Mouse (Mus musculus) heart, embryonic 16.5 days (tissue): Measurements from ENCODE around the gene Nog. TPM values are rescaled to one million over a fixed set of nuclear protein-coding genes. Genes with fewer than 3 reads are reported as not detected.

ENCODE experiments used
- ATAC-seq: fragments of 200-750 bp; cut with Nextera tagmentation; replicated peaks from 2 replicates; pipeline ENCODE4 v1.8.0; 2017; ENCODE audit warnings: moderate number of reproducible peaks; ENCODE audit not compliant: insufficient read depth, low FRiP score; ENCODE audit errors: extremely low read depth
- H3K27ac ChIP-seq: fragments of 300-500 bp; sonication (generic); 2 replicates; pipeline ENCODE4 v1.5.1; 2014; ENCODE audit warnings: mild to moderate bottlenecking, low read length, control low read depth, moderate library complexity
- H3K27me3 ChIP-seq: fragments of 300-500 bp; sonication (generic); 2 replicates; pipeline ENCODE4 v1.6.1; 2014; ENCODE audit warnings: low read length, mixed read lengths; ENCODE audit not compliant: control insufficient read depth, insufficient read depth
- H3K36me3 ChIP-seq: fragments of 300-500 bp; sonication (generic); 2 replicates; pipeline ENCODE4 v1.6.1; 2014; ENCODE audit not compliant: control insufficient read depth, insufficient read depth
- H3K4me1 ChIP-seq: fragments of 300-500 bp; sonication (generic); 2 replicates; pipeline ENCODE4 v1.6.1; 2014; ENCODE audit warnings: low read length, mixed read lengths; ENCODE audit not compliant: control insufficient read depth, insufficient read depth
- H3K4me2 ChIP-seq: fragments of 300-500 bp; sonication (generic); 2 replicates; pipeline ENCODE4 v1.6.1; 2014; ENCODE audit warnings: low read depth, mild to moderate bottlenecking, control low read depth, low read length
- H3K4me3 ChIP-seq: fragments of 300-500 bp; sonication (generic); 2 replicates; pipeline ENCODE4 v1.5.1; 2014; ENCODE audit warnings: mild to moderate bottlenecking, control low read depth, low read length
- H3K9ac ChIP-seq: fragments of 300-500 bp; sonication (generic); 2 replicates; pipeline ENCODE4 v1.6.1; 2014; ENCODE audit warnings: low read length, control low read depth
- H3K9me3 ChIP-seq: fragments of 300-500 bp; sonication (generic); replicated peaks from 2 replicates; pipeline ENCODE4 v1.6.1; 2016; ENCODE audit warnings: low read length; ENCODE audit not compliant: control insufficient read depth
- WGBS: fragments of 180-500 bp; shearing (Covaris S2); extraction: QIAGEN DNeasy Blood & Tissue Kit; methylation state at CpG from one replicate; pipeline ENCODE4 v1.1.7; 2014; 5-methylcytosine and 5-hydroxymethylcytosine counted together
- polyA plus RNA-seq: library from polyadenylated mRNA; unstranded; fragments of >200 nt; fragmentation: Nextera tagmentation; extraction: Ambion mirVana; gene quantifications from 2 replicates; pipeline ENCODE4 v1.2.1, GENCODE M21; 2015

Gene Nog
- 0.32 and 0.39 TPM in 2 replicates for polyA plus RNA-seq

GRCm38 (mm10) chr11:89302056-89302815, at the start of gene Nog:
Gene Nog, minus strand, starts transcription at chr11:89302332.
- Histone ChIP-seq H3K4me3 (peak within 1 kb of the TSS; percentile 71), H3K36me3 (no peaks in the 10 kb centered on the region), H3K4me1 (peaks cover 18% of the 10 kb centered on the region), H3K4me2 (peak within 1 kb of the TSS; percentile 91), H3K9ac (peak within 1 kb of the TSS; percentile 71), H3K27ac (peak within 1 kb of the TSS; percentile 5), H3K9me3 (no peaks in the 10 kb centered on the region), H3K27me3 (peaks cover 14% of the 10 kb centered on the region)
- WGBS: under 1% methylated on average over 96 of the region's 97 CpGs
- ATAC-seq: peak; percentile 18; the same call in 1 of the 2 replicates

- Histone ChIP-seq H3K4me1 (no peaks in the 10 kb centered on the region), H3K4me2 (no peak overlapping the region), H3K9me3 (no peaks in the 10 kb centered on the region), H3K9ac (no peak overlapping the region), H3K4me3 (no peak overlapping the region), H3K36me3 (no peaks in the 10 kb centered on the region), H3K27me3 (no peaks in the 10 kb centered on the region), H3K27ac (no peak overlapping the region)
- 33% methylated on average over 12 of the region's 12 CpGs for WGBS
- no peak for ATAC-seq
Observed at GRCm38 (mm10) chr11:89340238-89340637, 38.1 kb upstream of the Nog start.

GRCm38 (mm10) chr11:89339783-89340182, 37.7 kb upstream of the Nog start:
- H3K27ac ChIP-seq: no peak overlapping the region
- H3K36me3 ChIP-seq: no peaks in the 10 kb centered on the region
- H3K9me3 ChIP-seq: no peaks in the 10 kb centered on the region
- H3K4me1 ChIP-seq: no peaks in the 10 kb centered on the region
- ATAC-seq: no peak
- H3K4me2 ChIP-seq: no peak overlapping the region
- H3K9ac ChIP-seq: no peak overlapping the region
- 66% methylated on average over 8 of the region's 8 CpGs for WGBS
- no peaks in the 10 kb centered on the region for H3K27me3 ChIP-seq
- H3K4me3 ChIP-seq: no peak overlapping the region

- no peak for ATAC-seq
- H3K9ac ChIP-seq: no peak overlapping the region
- no peaks in the 10 kb centered on the region for H3K4me1 ChIP-seq
- H3K4me3 ChIP-seq: no peak overlapping the region
- H3K4me2 ChIP-seq: no peak overlapping the region
- H3K27ac ChIP-seq: no peak overlapping the region
- H3K27me3 ChIP-seq: no peaks in the 10 kb centered on the region
- H3K9me3 ChIP-seq: no peaks in the 10 kb centered on the region
- no peaks in the 10 kb centered on the region for H3K36me3 ChIP-seq
Observed at GRCm38 (mm10) chr11:89337910-89338309, 35.8 kb upstream of the Nog start.

GRCm38 (mm10) chr11:89327089-89327881, 25.2 kb upstream of the Nog start:
- no peak for ATAC-seq
- Histone ChIP-seq H3K9ac (no peak overlapping the region), H3K4me3 (no peak overlapping the region)

GRCm38 (mm10) chr11:89321775-89322174, 19.6 kb upstream of the Nog start:
- H3K9ac ChIP-seq: no peak overlapping the region
- no peak overlapping the region for H3K27ac ChIP-seq
- H3K4me3 ChIP-seq: no peak overlapping the region
- H3K36me3 ChIP-seq: no peaks in the 10 kb centered on the region
- no peak for ATAC-seq
- 71% methylated on average over 2 of the region's 2 CpGs for WGBS
- peaks cover 17% of the 10 kb centered on the region for H3K4me1 ChIP-seq
- no peaks in the 10 kb centered on the region for H3K27me3 ChIP-seq
- no peaks in the 10 kb centered on the region for H3K9me3 ChIP-seq
- no peak overlapping the region for H3K4me2 ChIP-seq

More at GRCm38 (mm10) chr11:89327089-89327881, 25.2 kb upstream of the Nog start:
- Histone ChIP-seq H3K27ac (no peak overlapping the region), H3K4me1 (no peaks in the 10 kb centered on the region), H3K27me3 (no peaks in the 10 kb centered on the region), H3K9me3 (no peaks in the 10 kb centered on the region), H3K36me3 (no peaks in the 10 kb centered on the region), H3K4me2 (no peak overlapping the region)
- WGBS: 68% methylated on average over 11 of the region's 11 CpGs

GRCm38 (mm10) chr11:89319675-89320074, 17.5 kb upstream of the Nog start:
- no peaks in the 10 kb centered on the region for H3K36me3 ChIP-seq
- no peaks in the 10 kb centered on the region for H3K27me3 ChIP-seq
- no peak for ATAC-seq
- no peak overlapping the region for H3K27ac ChIP-seq
- 44% methylated on average over 6 of the region's 6 CpGs for WGBS
- H3K4me1 ChIP-seq: peaks cover 17% of the 10 kb centered on the region
- no peak overlapping the region for H3K9ac ChIP-seq
- no peak overlapping the region for H3K4me3 ChIP-seq
- H3K4me2 ChIP-seq: no peak overlapping the region
- H3K9me3 ChIP-seq: no peaks in the 10 kb centered on the region

GRCm38 (mm10) chr11:89318324-89318723, 16.2 kb upstream of the Nog start:
- H3K4me1 ChIP-seq: peaks cover 17% of the 10 kb centered on the region
- H3K9me3 ChIP-seq: no peaks in the 10 kb centered on the region
- no peak overlapping the region for H3K9ac ChIP-seq
- no peaks in the 10 kb centered on the region for H3K36me3 ChIP-seq
- 15% methylated on average over 8 of the region's 8 CpGs for WGBS
- H3K27me3 ChIP-seq: no peaks in the 10 kb centered on the region
- H3K27ac ChIP-seq: no peak overlapping the region
- no peak overlapping the region for H3K4me3 ChIP-seq
- ATAC-seq: no peak
- peak overlapping the region; percentile 42 for H3K4me2 ChIP-seq

- no peak overlapping the region for H3K4me3 ChIP-seq
- H3K27ac ChIP-seq: no peak overlapping the region
- H3K4me1 ChIP-seq: peaks cover 17% of the 10 kb centered on the region
- no peaks in the 10 kb centered on the region for H3K36me3 ChIP-seq
- H3K9ac ChIP-seq: no peak overlapping the region
- WGBS: 76% methylated on average over 3 of the region's 3 CpGs
- H3K4me2 ChIP-seq: no peak overlapping the region; the same call in 1 of the 2 replicates
- no peak for ATAC-seq
- H3K9me3 ChIP-seq: no peaks in the 10 kb centered on the region
- H3K27me3 ChIP-seq: no peaks in the 10 kb centered on the region
Observed at GRCm38 (mm10) chr11:89317757-89318156, 15.6 kb upstream of the Nog start.
